Mouse (Mus musculus) cerebellum, adult 2 months (tissue): ENCODE data around the gene Fau.

ENCODE experiments used
- CTCF ChIP-seq: fragments of 200-500 bp; IDR thresholded peaks from 2 replicates; pipeline ENCODE4 v1.5.1; 2011; ENCODE audit warnings: low read depth, mild to moderate bottlenecking, control low read depth, low read length, moderate library complexity, borderline replicate concordance; ENCODE audit not compliant: insufficient read depth
- POLR2A ChIP-seq: fragments of 200-500 bp; IDR thresholded peaks from 2 replicates; pipeline ENCODE4 v1.6.1; 2011; ENCODE audit warnings: low read length, control low read depth, borderline replicate concordance; ENCODE audit not compliant: insufficient read depth

GRCm38 (mm10) chr19:6037695-6038094 is 19.9 kb upstream of the Fau start:
- TF ChIP-seq POLR2A, result no peak
- TF ChIP-seq CTCF, result no peak
